ENCODE assay signal across 8 mouse cellular contexts in the genomic region with DNA sequence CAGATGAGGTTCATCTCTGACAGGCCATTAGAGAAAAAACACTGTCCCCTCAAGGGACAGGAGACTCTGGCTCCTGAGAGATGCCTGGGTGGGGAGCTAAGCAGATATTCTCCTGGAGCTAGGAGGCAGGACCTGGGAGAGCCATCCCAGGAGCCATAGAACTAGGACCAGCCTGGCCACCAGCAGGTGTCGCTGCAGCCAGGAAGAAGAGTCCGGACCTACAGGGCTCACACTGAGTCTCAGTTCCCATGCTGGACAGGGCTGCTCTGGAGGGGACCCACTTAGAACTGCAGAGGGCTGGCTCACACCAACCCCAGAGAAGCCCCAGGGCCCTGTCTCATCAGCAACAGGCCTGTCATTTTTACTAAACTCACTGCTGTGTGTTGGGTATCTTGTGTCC.
DNase-seq lines count a peak whose midpoint lies in the region; ATAC-seq and TF ChIP-seq lines count a peak whose summit lies in the region.

No protein-coding gene starts in this region.

- no peaks in the 10 kb centered on the region for H3K27me3 ChIP-seq in embryonic facial prominence, embryonic 13.5 days
- H3K27me3 ChIP-seq in heart, embryonic 11.5 days (ENCODE audit: control insufficient read depth, insufficient read depth, low read length), result no peaks in the 10 kb centered on the region
- H3K27me3 ChIP-seq in liver, adult 2 months (ENCODE audit: control insufficient read depth, insufficient read depth, low read length), result no peaks in the 10 kb centered on the region

- peak; percentile 26 for DNase-seq in 3134 (ENCODE audit: extremely low read depth, insufficient read length, low spot score)
- DNase-seq in adrenal gland, postnatal 10 days, result peak; percentile 90
- DNase-seq in kidney, adult 9 months, result peak; percentile 77
- peak; percentile 12 for DNase-seq in liver, adult 2 months (ENCODE audit: extremely low read depth, low read depth, low spot score)
- DNase-seq in natural killer cell, adult 2 months (ENCODE audit: low spot score in 2 of 2), result peak; percentile 45 to 68
- DNase-seq in spleen, postnatal 4 days (ENCODE audit: low spot score in 2 of 2), result peak; percentile 60 to 86

- no peak overlapping the region for H3K4me3 ChIP-seq in embryonic facial prominence, embryonic 13.5 days
- H3K4me3 ChIP-seq in heart, embryonic 11.5 days (ENCODE audit: low read depth, low read length), result no peak overlapping the region
- no peak overlapping the region for H3K4me3 ChIP-seq in liver, adult 2 months (ENCODE audit: insufficient read depth, low read depth, low read length)

- H3K4me2 ChIP-seq in embryonic facial prominence, embryonic 13.5 days, result no peak overlapping the region
- H3K4me2 ChIP-seq in heart, embryonic 11.5 days, result no peak overlapping the region

- TF ChIP-seq POLR2A in liver, adult 2 months (IDR thresholded peaks at IDR 0.05; ENCODE audit: extremely low read depth, insufficient read depth, low read length), result no peak

- H3K36me3 ChIP-seq in embryonic facial prominence, embryonic 13.5 days, result no peaks in the 10 kb centered on the region
- H3K36me3 ChIP-seq in heart, embryonic 11.5 days (ENCODE audit: control insufficient read depth, insufficient read depth, low read length), result no peaks in the 10 kb centered on the region
- no peaks in the 10 kb centered on the region for H3K36me3 ChIP-seq in liver, adult 2 months (ENCODE audit: control insufficient read depth, insufficient read depth, low read length)

- 2% methylated on average over 2 of the region's 2 CpGs for WGBS in embryonic facial prominence, embryonic 13.5 days
- 7% methylated on average over 2 of the region's 2 CpGs for WGBS in heart, embryonic 11.5 days (ENCODE audit: insufficient replicate concordance)
- WGBS in liver, adult 2 months, result 4% methylated on average over 2 of the region's 2 CpGs

- H3K9ac ChIP-seq in embryonic facial prominence, embryonic 13.5 days, result no peak overlapping the region
- H3K9ac ChIP-seq in heart, embryonic 11.5 days (ENCODE audit: low read depth, low read length), result no peak overlapping the region
- H3K9ac ChIP-seq in liver, adult 2 months (ENCODE audit: low read depth, low read length), result no peak overlapping the region

- TF ChIP-seq CTCF in liver, adult 2 months (IDR thresholded peaks at IDR 0.05; ENCODE audit: low read depth, low read length), result peak; percentile 89

- H3K79me2 ChIP-seq in liver, adult 2 months (ENCODE audit: control insufficient read depth, insufficient read depth, low read length), result no peaks in the 10 kb centered on the region

- no peaks in the 10 kb centered on the region for H3K9me3 ChIP-seq in embryonic facial prominence, embryonic 13.5 days
- no peaks in the 10 kb centered on the region for H3K9me3 ChIP-seq in heart, embryonic 11.5 days (replicated peaks; ENCODE audit: control insufficient read depth, low read length)

- peak; percentile 50; the same call in 1 of the 2 replicates for ATAC-seq in embryonic facial prominence, embryonic 13.5 days (ENCODE audit: insufficient number of reproducible peaks, insufficient read depth, low FRiP score, low TSS enrichment, low read depth)
- peak; percentile 50; the same call in 1 of the 2 replicates for ATAC-seq in heart, embryonic 11.5 days (replicated peaks; ENCODE audit: insufficient number of reproducible peaks, low FRiP score, low TSS enrichment)

- peak overlapping the region; percentile 58; the same call in 1 of the 2 replicates for H3K27ac ChIP-seq in embryonic facial prominence, embryonic 13.5 days
- H3K27ac ChIP-seq in heart, embryonic 11.5 days (ENCODE audit: low read depth, low read length), result no peak overlapping the region
- H3K27ac ChIP-seq in liver, adult 2 months (replicated peaks; ENCODE audit: insufficient read depth, low read depth, low read length), result no peak overlapping the region

- peaks cover 35% of the 10 kb centered on the region for H3K4me1 ChIP-seq in embryonic facial prominence, embryonic 13.5 days
- H3K4me1 ChIP-seq in heart, embryonic 11.5 days (ENCODE audit: control insufficient read depth, insufficient read depth, low read length), result peaks cover 25% of the 10 kb centered on the region
- no peaks in the 10 kb centered on the region for H3K4me1 ChIP-seq in liver, adult 2 months (ENCODE audit: control insufficient read depth, insufficient read depth, low read length)

Comparison
In these comparisons a context has a peak if more than half of its experiments do, and no peak if none do; other contexts are left out.
1. DNase-seq: peak in every context shown above with its lines; median percentile 90 in adrenal gland, postnatal 10 days; 77 in kidney, adult 9 months; 73 in spleen, postnatal 4 days; 56 in natural killer cell, adult 2 months; 26 in 3134; 12 in liver, adult 2 months.